Mouse (Mus musculus): ENCODE measurements around the gene Olfr362. TPM values are rescaled to one million over a fixed set of nuclear protein-coding genes. Genes with fewer than 3 reads are reported as not detected.
"Not testable (repeated sequence)": the region's sequence is repeated elsewhere in the genome, so short reads cannot be mapped to it uniquely, and the experiment has no call there.

Olfr362 gene
- total RNA-seq (2021) = not detected
- not detected in 2 replicates for polyA plus RNA-seq (2012; rRNA removed)
- long read RNA-seq = 0 reads

GRCm38 (mm10) chr2:37117810-37118209 is at the start of gene Olfr362:
Olfr362 (minus strand) TSS chr2:37117910.
- WGBS = 75% methylated on average over 1 of the region's 1 CpGs
- intact Hi-C loops (cut with DNase I) = no loop called here
- no peaks in the 10 kb centered on the region for H3K36me3 ChIP-seq (ENCODE audit: control insufficient read depth, insufficient read depth, low read length)

GRCm38 (mm10) chr2:37139022-37139421 is 21.3 kb upstream of the Olfr362 start, which contains the start of gene Olfr364-ps1:
Olfr364-ps1 (plus strand) TSS chr2:37139322.
- intact Hi-C loops (cut with DNase I) = no loop called here
- no peaks in the 10 kb centered on the region for H3K79me2 ChIP-seq (replicated peaks; ENCODE audit: control insufficient read depth, insufficient read depth, low read length)
- no peak for DNase-seq
- no peak within 1 kb of the TSS for H3K27ac ChIP-seq
- no peak for TF ChIP-seq CTCF (IDR thresholded peaks at IDR 0.05)
- no peak for TF ChIP-seq EP300 (IDR thresholded peaks at IDR 0.05; ENCODE audit: insufficient read depth, low read depth, low read length)
- no peak for TF ChIP-seq POLR2A (IDR thresholded peaks at IDR 0.05; ENCODE audit: insufficient read depth, low read depth, low read length)
- H3K4me3 ChIP-seq = no peak within 1 kb of the TSS
- H3K27me3 ChIP-seq (ENCODE audit: control insufficient read depth, insufficient read depth, low read length) = no peaks in the 10 kb centered on the region
- H3K36me3 ChIP-seq (ENCODE audit: control insufficient read depth, insufficient read depth, low read length) = no peaks in the 10 kb centered on the region
- WGBS = 63% methylated on average over 3 of the region's 3 CpGs
- no peaks in the 10 kb centered on the region for H3K4me1 ChIP-seq (ENCODE audit: control insufficient read depth, insufficient read depth, low read length)
- H3K9ac ChIP-seq (ENCODE audit: low read depth, low read length) = no peak within 1 kb of the TSS

More at GRCm38 (mm10) chr2:37117810-37118209, at the start of gene Olfr362:
- no peaks in the 10 kb centered on the region for H3K4me1 ChIP-seq (ENCODE audit: control insufficient read depth, insufficient read depth, low read length)
- 0 out of 2 replicates have a peak, but pooled peaks cover 2% of the 10 kb centered on the region for H3K27me3 ChIP-seq (ENCODE audit: control insufficient read depth, insufficient read depth, low read length)
- no peak for TF ChIP-seq CTCF (IDR thresholded peaks at IDR 0.05)
- TF ChIP-seq POLR2A (IDR thresholded peaks at IDR 0.05; ENCODE audit: insufficient read depth, low read depth, low read length) = no peak
- TF ChIP-seq EP300 (IDR thresholded peaks at IDR 0.05; ENCODE audit: insufficient read depth, low read depth, low read length) = no peak
- DNase-seq = no peak
- H3K27ac ChIP-seq = no peak within 1 kb of the TSS
- H3K9ac ChIP-seq (ENCODE audit: low read depth, low read length) = no peak within 1 kb of the TSS
- H3K4me3 ChIP-seq = no peak within 1 kb of the TSS
- H3K79me2 ChIP-seq (replicated peaks; ENCODE audit: control insufficient read depth, insufficient read depth, low read length) = no peaks in the 10 kb centered on the region

GRCm38 (mm10) chr2:37089190-37089589 is 28.5 kb downstream of the Olfr362 start, which contains the start of gene Olfr361:
Olfr361 (minus strand) TSS chr2:37089290.
- H3K4me3 ChIP-seq; DNase-seq; H3K9ac ChIP-seq (ENCODE audit: low read depth, low read length); H3K4me1 ChIP-seq (ENCODE audit: control insufficient read depth, insufficient read depth, low read length); H3K27me3 ChIP-seq (ENCODE audit: control insufficient read depth, insufficient read depth, low read length); H3K27ac ChIP-seq; H3K36me3 ChIP-seq (ENCODE audit: control insufficient read depth, insufficient read depth, low read length); intact Hi-C loops (cut with DNase I); H3K79me2 ChIP-seq (replicated peaks; ENCODE audit: control insufficient read depth, insufficient read depth, low read length): not testable (repeated sequence)
- 30% methylated on average over 1 of the region's 1 CpGs for WGBS

- Histone ChIP-seq H3K4me3 (no peak within 1 kb of the TSS), H3K27ac (no peak within 1 kb of the TSS), H3K27me3 (ENCODE audit: control insufficient read depth, insufficient read depth, low read length) (no peaks in the 10 kb centered on the region), H3K4me1 (ENCODE audit: control insufficient read depth, insufficient read depth, low read length) (no peaks in the 10 kb centered on the region), H3K9ac (ENCODE audit: low read depth, low read length) (no peak within 1 kb of the TSS), H3K36me3 (ENCODE audit: control insufficient read depth, insufficient read depth, low read length) (no peaks in the 10 kb centered on the region), H3K79me2 (replicated peaks; ENCODE audit: control insufficient read depth, insufficient read depth, low read length) (no peaks in the 10 kb centered on the region)
- DNase-seq = no peak
- TF ChIP-seq EP300 (IDR thresholded peaks at IDR 0.05; ENCODE audit: insufficient read depth, low read depth, low read length) (no peak), CTCF (IDR thresholded peaks at IDR 0.05) (no peak), POLR2A (IDR thresholded peaks at IDR 0.05; ENCODE audit: insufficient read depth, low read depth, low read length) (no peak)
- intact Hi-C loops (cut with DNase I) = no loop called here
Observed at GRCm38 (mm10) chr2:37065446-37065845, 52.3 kb downstream of the Olfr362 start, which contains the start of gene Olfr360. Olfr360 (plus strand) TSS chr2:37065746.

Other genes starting within 250 kb of the Olfr362 start
- gene Olfr352, start 249.4 kb downstream of the Olfr362 start, total RNA-seq (2021) = not detected
- gene Olfr352, start 249.4 kb downstream of the Olfr362 start, polyA plus RNA-seq (2012; rRNA removed) = not detected in 2 replicates
- gene Olfr353, start 225.0 kb downstream of the Olfr362 start, total RNA-seq (2021) = not detected
- not detected in 2 replicates for gene Olfr353, start 225.0 kb downstream of the Olfr362 start, polyA plus RNA-seq (2012; rRNA removed)
- gene Olfr354, start 212.2 kb downstream of the Olfr362 start, total RNA-seq (2021) = not detected
- not detected in 2 replicates for gene Olfr354, start 212.2 kb downstream of the Olfr362 start, polyA plus RNA-seq (2012; rRNA removed)
- gene Olfr355, start 189.0 kb downstream of the Olfr362 start, total RNA-seq (2021) = not detected
- gene Olfr355, start 189.0 kb downstream of the Olfr362 start, polyA plus RNA-seq (2012; rRNA removed) = not detected in 2 replicates
- gene Olfr356, start 180.8 kb downstream of the Olfr362 start, total RNA-seq (2021) = not detected
- gene Olfr356, start 180.8 kb downstream of the Olfr362 start, polyA plus RNA-seq (2012; rRNA removed) = not detected in 2 replicates
- not detected for gene Olfr357, start 124.1 kb downstream of the Olfr362 start, total RNA-seq (2021)
- not detected in 2 replicates for gene Olfr357, start 124.1 kb downstream of the Olfr362 start, polyA plus RNA-seq (2012; rRNA removed)
- not detected for gene Olfr358, start 108.6 kb downstream of the Olfr362 start, total RNA-seq (2021)
- gene Olfr358, start 108.6 kb downstream of the Olfr362 start, polyA plus RNA-seq (2012; rRNA removed) = not detected in 2 replicates
- not detected for gene Olfr360, start 52.2 kb downstream of the Olfr362 start, total RNA-seq (2021)
- not detected in 2 replicates for gene Olfr360, start 52.2 kb downstream of the Olfr362 start, polyA plus RNA-seq (2012; rRNA removed)
- gene Olfr361, start 28.6 kb downstream of the Olfr362 start, total RNA-seq (2021) = not detected
- gene Olfr361, start 28.6 kb downstream of the Olfr362 start, polyA plus RNA-seq (2012; rRNA removed) = not detected in 2 replicates
- gene Olfr364-ps1, start 21.4 kb upstream of the Olfr362 start, total RNA-seq (2021) = not detected
- not detected in 2 replicates for gene Olfr364-ps1, start 21.4 kb upstream of the Olfr362 start, polyA plus RNA-seq (2012; rRNA removed)
- gene Olfr365, start 70.3 kb upstream of the Olfr362 start, total RNA-seq (2021) = not detected
- not detected in 2 replicates for gene Olfr365, start 70.3 kb upstream of the Olfr362 start, polyA plus RNA-seq (2012; rRNA removed)
- not detected for gene Olfr366, start 93.7 kb upstream of the Olfr362 start, total RNA-seq (2021)
- not detected in 2 replicates for gene Olfr366, start 93.7 kb upstream of the Olfr362 start, polyA plus RNA-seq (2012; rRNA removed)
- gene Olfr368, start 208.6 kb upstream of the Olfr362 start, total RNA-seq (2021) = not detected
- gene Olfr368, start 208.6 kb upstream of the Olfr362 start, polyA plus RNA-seq (2012; rRNA removed) = not detected in 2 replicates
- 10 to 100 TPM; 18.1 to 18.9 TPM for gene Pdcl, start 241.4 kb upstream of the Olfr362 start, total RNA-seq (2021)
- gene Pdcl, start 241.4 kb upstream of the Olfr362 start, polyA plus RNA-seq (2012; rRNA removed) = 7.6 and 16.5 TPM in 2 replicates